Mouse (Mus musculus) midbrain, embryonic 11.5 days (tissue): ENCODE measurements around the gene Fam92b. TPM values are rescaled to one million over a fixed set of nuclear protein-coding genes. Genes with fewer than 3 reads are reported as not detected.

Experiments used
- ATAC-seq: fragments of 200-750 bp; cut with Nextera tagmentation; 2 replicates; pipeline ENCODE4 v1.8.0; 2017; ENCODE audit warnings: moderate TSS enrichment, moderate library complexity; ENCODE audit not compliant: low FRiP score
- DNase-seq: peaks from one replicate; pipeline ENCODE4 v3.0.0; 2015; ENCODE audit warnings: low spot score; ENCODE audit errors: missing footprints
- H3K27ac ChIP-seq: fragments of 300-500 bp; sonication (generic); 2 replicates; pipeline ENCODE4 v1.5.1; 2014; ENCODE audit warnings: low read depth, low read length
- H3K27me3 ChIP-seq: fragments of 300-500 bp; sonication (generic); 2 replicates; pipeline ENCODE4 v1.6.1; 2014; ENCODE audit warnings: mild to moderate bottlenecking, low read length, moderate library complexity, mixed read lengths; ENCODE audit not compliant: control insufficient read depth, insufficient read depth
- H3K36me3 ChIP-seq: fragments of 300-500 bp; sonication (generic); 2 replicates; pipeline ENCODE4 v1.6.1; 2014; ENCODE audit warnings: mild to moderate bottlenecking, low read length, moderate library complexity, mixed read lengths; ENCODE audit not compliant: control insufficient read depth, insufficient read depth
- H3K4me1 ChIP-seq: fragments of 300-500 bp; sonication (generic); 2 replicates; pipeline ENCODE4 v1.6.1; 2014; ENCODE audit warnings: low read length; ENCODE audit not compliant: control insufficient read depth, insufficient read depth
- H3K4me2 ChIP-seq: fragments of 300-500 bp; sonication (generic); 2 replicates; pipeline ENCODE4 v1.6.1; 2014; ENCODE audit warnings: mild to moderate bottlenecking, moderate library complexity
- H3K4me3 ChIP-seq: fragments of 300-500 bp; sonication (generic); 2 replicates; pipeline ENCODE4 v1.5.1; 2014; ENCODE audit warnings: low read depth, low read length
- H3K9ac ChIP-seq: fragments of 300-500 bp; sonication (generic); 2 replicates; pipeline ENCODE4 v1.6.1; 2014; ENCODE audit warnings: low read length
- H3K9me3 ChIP-seq: fragments of 300-500 bp; sonication (generic); 2 replicates; pipeline ENCODE4 v1.6.1; 2016; ENCODE audit warnings: low read length; ENCODE audit not compliant: control insufficient read depth
- WGBS: fragments of 180-500 bp; shearing (Covaris S2); extraction: QIAGEN DNeasy Blood & Tissue Kit; methylation state at CpG from one replicate; pipeline ENCODE4 v1.1.7; 2014; 5-methylcytosine and 5-hydroxymethylcytosine counted together
- polyA plus RNA-seq: library from polyadenylated mRNA; unstranded; fragments of >200 nt; fragmentation: Nextera tagmentation; extraction: Ambion mirVana; gene quantifications from 2 replicates; pipeline ENCODE4 v1.2.1, GENCODE M21; 2014

Gene Fam92b
- polyA plus RNA-seq, 1 experiment from 2014 or later: 2.4 TPM

GRCm38 (mm10) chr8:120169119-120169518 is 8.1 kb downstream of the Fam92b start:
- DNase-seq (no peak), ATAC-seq (no peak)
- Histone ChIP-seq H3K9ac (no peak overlapping the region), H3K27me3 (no peaks in the 10 kb centered on the region; the same call in 1 of the 2 replicates), H3K36me3 (no peaks in the 10 kb centered on the region), H3K27ac (no peak overlapping the region), H3K4me2 (no peak overlapping the region), H3K4me1 (peaks cover 10% of the 10 kb centered on the region; the same call in 1 of the 2 replicates), H3K9me3 (no peaks in the 10 kb centered on the region), H3K4me3 (no peak overlapping the region)
- 30% methylated on average over 8 of the region's 8 CpGs for WGBS

GRCm38 (mm10) chr8:120167821-120168220 is 9.4 kb downstream of the Fam92b start:
- H3K27me3 ChIP-seq: no peaks in the 10 kb centered on the region; the same call in 1 of the 2 replicates
- H3K27ac ChIP-seq: no peak overlapping the region
- H3K4me3 ChIP-seq: no peak overlapping the region
- no peaks in the 10 kb centered on the region for H3K9me3 ChIP-seq
- 32% methylated on average over 5 of the region's 5 CpGs for WGBS
- no peak overlapping the region for H3K4me2 ChIP-seq
- ATAC-seq (no peak), DNase-seq (no peak)
- peaks cover 10% of the 10 kb centered on the region; the same call in 1 of the 2 replicates for H3K4me1 ChIP-seq
- H3K36me3 ChIP-seq: no peaks in the 10 kb centered on the region
- peak overlapping the region; percentile 4; the same call in 1 of the 2 replicates for H3K9ac ChIP-seq

GRCm38 (mm10) chr8:120167136-120167535 is 10.1 kb downstream of the Fam92b start:
- Histone ChIP-seq H3K27ac (no peak overlapping the region), H3K4me1 (peaks cover 10% of the 10 kb centered on the region; the same call in 1 of the 2 replicates), H3K4me2 (no peak overlapping the region), H3K9me3 (no peaks in the 10 kb centered on the region), H3K9ac (no peak overlapping the region), H3K36me3 (no peaks in the 10 kb centered on the region), H3K4me3 (no peak overlapping the region), H3K27me3 (no peaks in the 10 kb centered on the region; the same call in 1 of the 2 replicates)
- no peak for DNase-seq
- no peak for ATAC-seq
- WGBS: 91% methylated on average over 8 of the region's 8 CpGs

DNA sequence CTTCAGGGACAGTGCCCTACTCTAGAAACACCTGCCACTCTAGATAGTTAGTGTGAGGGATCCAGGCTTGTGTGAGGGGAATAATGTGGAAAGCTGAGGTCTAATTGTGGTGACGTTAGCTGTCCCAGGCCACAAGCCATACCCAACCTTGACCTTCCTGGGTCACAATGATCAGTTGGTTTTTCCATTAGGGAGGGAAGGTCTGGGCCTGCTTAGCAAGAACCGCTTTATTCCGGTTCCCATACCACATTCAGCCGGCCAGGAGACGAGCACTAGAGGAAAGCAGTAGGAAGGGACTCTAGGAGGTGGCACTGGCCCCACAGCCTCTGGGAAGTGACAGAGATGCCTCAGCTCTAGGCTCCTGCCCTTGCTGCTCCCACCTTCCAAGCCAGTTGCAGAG is 13.2 kb downstream of the Fam92b start:
- Histone ChIP-seq H3K4me3 (no peak overlapping the region), H3K9me3 (no peaks in the 10 kb centered on the region), H3K4me1 (peaks cover 5% of the 10 kb centered on the region; the same call in 1 of the 2 replicates), H3K27ac (no peak overlapping the region), H3K27me3 (no peaks in the 10 kb centered on the region; the same call in 1 of the 2 replicates), H3K4me2 (no peak overlapping the region), H3K36me3 (no peaks in the 10 kb centered on the region), H3K9ac (no peak overlapping the region)
- ATAC-seq (no peak), DNase-seq (no peak)
- WGBS: 81% methylated on average over 5 of the region's 5 CpGs

- WGBS: 64% methylated on average over 8 of the region's 8 CpGs
- no peaks in the 10 kb centered on the region for H3K9me3 ChIP-seq
- no peaks in the 10 kb centered on the region for H3K36me3 ChIP-seq
- DNase-seq: no peak
- no peak overlapping the region for H3K4me3 ChIP-seq
- ATAC-seq: no peak
- no peak overlapping the region for H3K4me2 ChIP-seq
- no peak overlapping the region for H3K9ac ChIP-seq
- H3K4me1 ChIP-seq: peaks cover 5% of the 10 kb centered on the region; the same call in 1 of the 2 replicates
- no peaks in the 10 kb centered on the region; the same call in 1 of the 2 replicates for H3K27me3 ChIP-seq
- H3K27ac ChIP-seq: no peak overlapping the region
These were observed 13.9 kb downstream of the Fam92b start for GRCm38 (mm10) chr8:120163376-120163775.

DNA sequence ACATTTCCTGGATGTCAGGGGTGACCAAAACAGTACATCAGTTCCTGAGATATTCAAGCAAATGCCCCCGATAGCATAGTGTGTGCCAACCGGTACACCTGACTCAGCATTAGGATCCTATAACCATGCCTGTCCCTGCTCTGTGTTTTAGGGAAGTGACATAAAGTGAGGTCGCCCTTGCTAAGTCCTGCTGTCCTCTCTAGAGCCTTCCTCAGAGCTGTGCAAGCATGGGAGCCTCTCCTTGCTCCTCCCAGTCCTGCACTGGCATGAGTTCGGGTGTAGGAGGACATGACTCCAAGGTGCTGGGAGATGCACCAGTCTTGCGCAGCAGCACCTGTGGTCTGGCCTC is 14.9 kb downstream of the Fam92b start:
- Histone ChIP-seq H3K4me1 (no peaks in the 10 kb centered on the region), H3K4me3 (no peak overlapping the region), H3K9me3 (no peaks in the 10 kb centered on the region), H3K27me3 (no peaks in the 10 kb centered on the region; the same call in 1 of the 2 replicates), H3K4me2 (no peak overlapping the region), H3K27ac (no peak overlapping the region), H3K9ac (no peak overlapping the region), H3K36me3 (no peaks in the 10 kb centered on the region)
- ATAC-seq (no peak), DNase-seq (no peak)
- 86% methylated on average over 5 of the region's 5 CpGs for WGBS

- 79% methylated on average over 16 of the region's 16 CpGs for WGBS
- no peaks in the 10 kb centered on the region for H3K4me1 ChIP-seq
- no peak for DNase-seq
These were observed 15.4 kb downstream of the Fam92b start for GRCm38 (mm10) chr8:120161658-120162403.

DNA sequence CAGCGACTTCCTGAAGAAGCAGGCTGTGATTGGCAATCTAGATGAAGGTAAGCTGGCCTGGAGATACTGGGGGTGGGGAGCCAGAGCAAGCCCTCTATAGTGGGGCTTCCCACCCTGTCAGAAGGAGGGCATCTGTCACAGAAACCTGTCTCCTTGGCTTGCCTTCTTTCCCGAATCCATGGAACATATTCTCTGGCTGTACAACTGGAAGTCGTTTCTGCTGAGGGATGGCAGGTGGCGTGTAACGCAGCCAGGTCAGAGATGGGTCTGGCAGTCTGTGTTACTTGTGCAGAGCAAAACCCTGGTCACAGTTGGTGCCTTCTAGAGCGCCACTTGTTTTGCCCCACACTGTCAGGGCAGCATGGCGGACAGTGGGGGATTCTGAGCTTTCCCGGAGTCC is 16.9 kb downstream of the Fam92b start:
- no peak overlapping the region for H3K27ac ChIP-seq
- H3K36me3 ChIP-seq: no peaks in the 10 kb centered on the region
- H3K4me1 ChIP-seq: 0 out of 2 replicates have a peak, but pooled peaks cover 2% of the 10 kb centered on the region

More at GRCm38 (mm10) chr8:120161658-120162403, 15.4 kb downstream of the Fam92b start:
- ATAC-seq: no peak
- no peaks in the 10 kb centered on the region for H3K9me3 ChIP-seq
- H3K36me3 ChIP-seq: no peaks in the 10 kb centered on the region
- H3K27me3 ChIP-seq: no peaks in the 10 kb centered on the region
- no peak overlapping the region; the same call in 1 of the 2 replicates for H3K9ac ChIP-seq
- H3K4me2 ChIP-seq: no peak overlapping the region
- no peak overlapping the region for H3K27ac ChIP-seq
- no peak overlapping the region for H3K4me3 ChIP-seq

GRCm38 (mm10) chr8:120152636-120153035 is 24.6 kb downstream of the Fam92b start:
- DNase-seq (no peak), ATAC-seq (no peak)
- WGBS: 77% methylated on average over 7 of the region's 7 CpGs
- Histone ChIP-seq H3K27ac (no peak overlapping the region), H3K9ac (no peak overlapping the region), H3K4me2 (no peak overlapping the region), H3K4me3 (no peak overlapping the region), H3K36me3 (no peaks in the 10 kb centered on the region), H3K4me1 (peaks cover 11% of the 10 kb centered on the region), H3K9me3 (no peaks in the 10 kb centered on the region), H3K27me3 (no peaks in the 10 kb centered on the region)

More for the DNA sequence above, 16.9 kb downstream of the Fam92b start:
- no peak overlapping the region for H3K9ac ChIP-seq
- H3K4me3 ChIP-seq: no peak overlapping the region
- 88% methylated on average over 8 of the region's 8 CpGs for WGBS
- DNase-seq (no peak), ATAC-seq (no peak)
- no peak overlapping the region for H3K4me2 ChIP-seq
- H3K27me3 ChIP-seq: no peaks in the 10 kb centered on the region
- H3K9me3 ChIP-seq: no peaks in the 10 kb centered on the region
